Mouse (Mus musculus): Measurements from ENCODE around the gene Ntmt1.

Gene Ntmt1

DNA sequence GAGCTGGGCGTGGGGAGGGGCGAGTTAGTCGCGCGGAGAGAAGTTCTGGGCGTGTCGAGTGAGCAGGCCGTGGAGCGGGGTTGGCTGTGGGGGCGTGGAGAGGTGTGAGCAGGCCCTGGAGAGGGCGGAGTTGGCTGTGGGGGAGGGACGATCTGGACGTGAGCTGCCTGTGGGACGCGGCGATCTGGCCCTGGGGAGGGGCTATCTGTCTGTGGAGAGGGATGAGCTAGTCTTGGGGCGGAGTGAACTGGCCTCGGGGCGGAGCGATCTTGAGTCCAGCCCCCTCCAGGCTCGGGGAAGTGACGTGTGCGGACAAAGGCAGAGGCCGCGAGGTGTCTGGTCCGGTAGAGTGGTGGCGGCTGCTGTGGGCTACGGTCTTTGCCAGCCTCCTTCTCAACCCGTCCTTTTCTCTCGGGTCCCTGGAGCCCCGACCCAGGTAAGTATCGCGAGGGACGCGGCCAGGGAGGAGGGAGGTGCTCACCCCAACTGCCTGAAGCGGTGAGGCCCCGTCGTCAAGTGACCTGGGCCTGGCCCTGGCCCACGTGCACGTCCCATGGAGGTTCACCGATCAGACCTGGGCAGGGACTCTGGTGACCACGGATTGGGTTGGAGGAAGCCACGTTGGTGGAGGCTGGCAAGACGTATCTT is at the start of gene Ntmt1:
Gene Ntmt1, plus strand, starts transcription at position 179 of the 648 bp plus-strand sequence.
- peak; percentile 99 for DNase-seq (ENCODE audit: low read depth, low spot score)

- peak; percentile 72 for DNase-seq (ENCODE audit: low read depth, low spot score)
Measured at GRCm38 (mm10) chr2:30758341-30759087, 49.1 kb upstream of the Ntmt1 start.

DNA sequence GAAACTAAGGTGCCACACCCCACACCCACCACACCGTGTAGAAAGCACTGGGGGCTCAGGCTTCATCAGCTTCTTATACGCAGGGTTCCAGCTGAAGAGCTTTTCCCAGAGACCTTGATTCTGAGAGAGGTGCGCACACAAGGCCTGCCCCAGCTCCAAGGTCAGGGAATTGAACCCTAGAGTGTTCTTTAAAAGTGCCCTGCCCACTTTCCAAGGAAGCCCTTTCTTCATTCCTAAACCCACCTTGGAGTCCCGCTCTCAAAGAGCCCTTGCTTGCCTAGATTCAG is 48.6 kb upstream of the Ntmt1 start:
- DNase-seq (ENCODE audit: low read depth, low spot score) = no peak

GRCm38 (mm10) chr2:30759442-30759841 is 48.2 kb upstream of the Ntmt1 start:
- DNase-seq (ENCODE audit: low read depth, low spot score) = no peak

DNA sequence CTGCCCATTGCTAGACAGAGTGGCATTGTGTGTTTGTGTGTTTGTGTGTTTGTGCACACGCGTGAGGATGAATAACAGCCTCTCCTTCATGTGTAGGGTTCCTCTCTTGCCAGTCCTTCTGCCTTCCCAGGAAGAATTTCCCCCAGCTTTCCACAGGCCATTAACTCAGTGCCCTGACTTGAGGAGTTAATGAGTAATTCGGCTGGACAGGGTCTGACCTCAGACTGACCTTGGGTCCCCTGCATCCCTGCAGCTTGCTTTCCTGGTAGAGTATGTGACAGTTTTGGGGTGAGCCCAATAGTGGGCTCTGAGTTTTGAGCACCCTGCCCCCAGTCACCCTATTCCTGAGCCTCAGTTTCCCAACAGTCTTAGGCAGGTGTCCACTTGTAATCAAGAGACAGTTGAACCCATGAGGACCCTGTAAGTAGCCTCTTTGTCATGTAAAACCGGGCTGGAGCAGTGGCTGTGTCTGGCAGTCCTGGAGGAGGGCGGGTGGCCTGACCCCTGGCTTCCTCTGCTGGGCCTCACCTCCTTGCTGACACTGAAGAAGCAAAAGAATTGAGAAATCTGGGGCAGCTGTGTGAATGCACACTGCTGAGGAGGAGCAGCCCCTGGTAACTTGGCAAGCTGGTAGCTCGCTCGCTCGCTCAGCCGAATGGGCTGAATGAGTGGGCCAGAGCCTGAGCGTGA is 47.6 kb upstream of the Ntmt1 start:
- no peak for DNase-seq (ENCODE audit: low read depth, low spot score)

- DNase-seq (ENCODE audit: low read depth, low spot score) = peak; percentile 79
Measured at GRCm38 (mm10) chr2:30760706-30761105, 46.9 kb upstream of the Ntmt1 start.

- no peak for DNase-seq (ENCODE audit: low read depth, low spot score)
Measured at GRCm38 (mm10) chr2:30766446-30766845, 41.2 kb upstream of the Ntmt1 start.

DNA sequence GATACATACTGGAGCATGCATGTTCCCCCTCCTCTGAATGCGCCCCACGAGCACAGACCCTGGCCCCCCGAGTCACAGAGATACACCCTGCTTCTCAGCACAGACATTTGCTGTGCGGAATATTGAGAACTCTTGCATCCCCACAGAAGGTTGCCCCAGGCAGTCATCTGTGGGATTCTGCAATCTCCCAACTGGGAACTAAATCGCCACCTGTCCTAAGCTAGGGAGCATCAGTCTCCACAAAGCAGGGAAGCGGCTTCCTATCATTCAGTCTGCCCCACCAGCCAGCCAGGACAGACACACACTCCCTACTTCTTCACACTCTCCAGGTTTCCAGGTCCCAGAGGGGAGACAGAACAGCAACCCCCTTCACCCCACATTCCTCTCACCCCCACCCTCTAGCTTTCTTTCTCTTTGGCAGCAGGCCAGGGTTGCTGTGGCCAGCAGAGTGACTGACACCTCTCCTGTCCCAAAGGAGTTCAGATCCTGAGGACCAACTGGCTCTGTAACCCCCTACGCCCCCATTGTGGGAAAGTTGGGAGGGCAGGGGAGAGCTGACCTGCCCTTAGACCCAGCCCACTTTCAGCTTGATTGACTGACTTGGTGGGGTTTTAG is 39.9 kb upstream of the Ntmt1 start:
- no peak for DNase-seq (ENCODE audit: low read depth, low spot score)

DNA sequence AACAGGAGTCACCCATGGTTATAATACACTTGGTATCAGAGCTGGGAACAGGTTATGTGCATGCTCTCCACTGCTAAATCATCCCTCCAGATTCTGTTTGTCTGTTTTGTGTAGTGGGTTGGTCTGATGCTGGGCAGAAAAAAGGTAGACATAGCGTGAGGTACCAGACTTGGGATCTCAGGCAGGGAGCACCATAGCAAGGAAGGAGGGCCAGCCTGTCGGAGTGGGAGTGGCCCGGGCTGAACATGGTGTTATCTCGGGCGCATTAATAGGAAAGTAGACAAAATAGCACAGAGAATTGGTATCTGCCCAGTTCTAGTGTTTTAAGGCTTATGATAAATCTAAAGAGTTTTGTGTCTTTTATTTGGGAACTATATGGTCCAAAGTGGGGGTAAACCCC is 39.1 kb upstream of the Ntmt1 start:
- no peak for DNase-seq (ENCODE audit: low read depth, low spot score)

DNA sequence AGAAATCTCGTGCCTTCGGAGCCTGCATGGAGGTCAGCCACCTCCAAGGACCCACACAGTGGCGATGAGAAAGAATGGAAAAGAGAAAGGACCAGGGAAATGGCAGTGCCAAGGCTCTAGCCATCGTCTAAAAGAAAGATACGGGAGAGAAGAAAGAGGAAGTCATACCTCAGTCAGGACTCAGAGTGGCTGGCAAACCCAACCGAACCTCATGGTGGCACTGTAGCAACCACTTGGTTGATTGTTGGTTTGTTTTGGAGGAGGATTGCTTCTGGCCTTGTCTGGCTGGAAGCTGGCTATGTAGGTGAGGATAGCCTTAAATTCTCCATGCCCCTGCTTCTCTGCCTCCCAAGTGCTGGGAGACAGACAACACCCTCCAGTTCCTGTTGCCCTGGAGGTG is 38.4 kb upstream of the Ntmt1 start:
- DNase-seq (ENCODE audit: low read depth, low spot score) = no peak

GRCm38 (mm10) chr2:30771368-30771805 is 36.2 kb upstream of the Ntmt1 start:
- DNase-seq (ENCODE audit: low read depth, low spot score) = no peak

GRCm38 (mm10) chr2:30771806-30772460 is 35.7 kb upstream of the Ntmt1 start:
- DNase-seq (ENCODE audit: low read depth, low spot score) = peak; percentile 71

GRCm38 (mm10) chr2:30772581-30773312 is 34.9 kb upstream of the Ntmt1 start:
- peak; percentile 79 for DNase-seq (ENCODE audit: low read depth, low spot score)

GRCm38 (mm10) chr2:30773313-30774005 is 34.2 kb upstream of the Ntmt1 start:
- DNase-seq (ENCODE audit: low read depth, low spot score) = no peak

DNA sequence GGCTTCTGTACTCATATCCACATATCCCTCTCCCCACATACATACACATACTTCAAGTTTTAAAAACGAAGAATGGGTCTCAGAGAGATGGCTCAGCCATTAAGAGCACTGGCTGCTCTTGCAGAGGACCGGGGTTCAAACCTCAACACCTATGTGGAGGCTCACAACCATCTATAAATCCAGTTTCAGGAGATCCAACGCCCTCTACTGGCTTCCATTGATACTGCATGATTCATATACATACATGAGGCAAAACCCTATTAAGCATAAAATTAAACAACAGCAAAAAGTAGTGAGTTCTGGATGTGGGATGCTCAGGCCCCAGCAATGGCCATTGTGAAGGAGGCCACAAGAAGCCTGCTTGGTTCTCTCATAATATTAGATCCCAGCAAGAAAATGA is 31.7 kb upstream of the Ntmt1 start:
- no peak for DNase-seq (ENCODE audit: low read depth, low spot score)

- no peak for DNase-seq (ENCODE audit: low read depth, low spot score)
Measured at GRCm38 (mm10) chr2:30777266-30777665, 30.4 kb upstream of the Ntmt1 start.

DNA sequence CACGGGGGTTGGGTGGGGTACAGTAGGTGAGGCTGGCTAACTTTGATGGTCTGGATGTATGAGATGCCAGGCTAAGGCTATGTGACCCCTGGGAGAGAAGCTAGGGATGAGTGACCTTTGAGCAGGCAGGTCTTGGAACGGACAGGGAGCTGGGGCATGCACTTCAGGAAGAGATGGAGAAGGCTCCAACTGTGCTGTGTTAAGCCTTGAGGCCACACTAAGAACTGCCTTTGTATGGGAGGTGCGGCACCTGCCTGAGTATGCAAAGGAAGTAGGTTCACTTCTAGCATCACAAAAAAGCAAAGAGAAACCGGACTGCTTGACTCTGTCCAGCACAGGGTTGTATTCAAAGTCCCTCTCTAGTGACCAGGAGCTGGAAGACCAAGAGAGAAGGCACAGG is 29.4 kb upstream of the Ntmt1 start:
- no peak for DNase-seq (ENCODE audit: low read depth, low spot score)

DNA sequence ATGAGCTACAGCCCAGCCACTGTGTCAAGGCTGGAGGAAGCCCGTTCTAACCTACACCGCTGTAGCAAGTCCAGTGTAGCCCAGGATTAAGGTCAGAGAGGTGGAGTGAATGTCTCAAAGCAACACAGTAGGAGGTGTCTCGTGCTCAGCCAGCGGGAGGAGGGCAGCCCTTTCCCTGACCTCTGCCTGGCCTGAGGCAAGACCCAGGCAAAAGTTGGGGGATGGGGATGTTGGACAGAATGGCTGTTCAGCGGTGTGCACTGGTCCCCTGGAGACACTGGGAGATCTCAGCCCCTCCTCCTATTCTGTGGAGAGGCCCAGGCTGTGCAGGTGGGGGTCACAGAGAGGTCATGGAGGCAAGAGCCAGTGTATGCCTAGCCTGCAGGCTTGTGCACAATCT is 28.4 kb upstream of the Ntmt1 start:
- no peak for DNase-seq (ENCODE audit: low read depth, low spot score)

DNA sequence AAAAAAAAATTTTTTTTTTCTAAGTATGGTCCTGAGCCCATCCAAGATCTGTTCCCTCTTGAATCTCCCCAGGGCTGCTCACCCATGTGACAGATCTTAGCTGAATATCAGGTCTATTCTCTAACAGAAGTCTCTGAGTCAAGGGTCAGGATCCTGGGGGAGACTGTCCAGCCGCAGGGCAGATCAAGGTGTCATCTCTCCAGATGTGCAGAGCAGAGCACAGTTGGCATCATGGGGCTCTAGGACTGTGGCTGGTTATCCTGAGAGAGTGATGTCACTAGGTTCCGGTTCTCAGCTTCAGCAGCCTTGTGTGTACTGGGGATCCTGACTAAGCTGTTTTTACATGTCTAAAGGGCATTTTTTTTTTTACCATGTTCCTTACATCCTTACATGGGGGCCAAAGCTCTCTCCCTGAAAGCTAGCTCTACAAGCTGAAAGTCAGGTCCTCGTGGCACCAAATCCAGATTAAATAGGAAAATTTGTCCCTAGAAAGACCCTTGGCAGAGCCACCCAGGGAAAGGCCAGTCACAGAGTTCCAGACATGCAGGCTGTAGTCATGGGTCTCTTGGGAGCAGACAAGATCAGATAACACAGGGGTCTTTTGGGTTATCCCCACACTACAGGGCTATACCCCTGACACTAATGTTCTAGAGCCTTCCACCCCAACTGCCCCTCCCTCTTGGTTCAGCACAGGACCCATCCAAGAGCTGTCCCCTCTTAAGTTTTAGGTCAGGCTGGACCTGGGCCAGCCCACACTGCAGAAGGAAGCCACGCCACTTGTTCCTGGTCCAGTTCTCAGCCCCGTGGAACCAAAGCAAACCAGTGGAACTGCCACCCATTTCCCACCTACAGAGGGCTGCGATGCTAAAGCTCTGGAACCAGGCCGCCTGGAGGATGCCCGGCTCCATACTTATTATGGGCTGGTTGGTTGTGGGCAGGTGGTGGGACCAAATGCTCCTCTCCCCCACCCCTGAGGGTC is 25.0 kb upstream of the Ntmt1 start:
- no peak for DNase-seq (ENCODE audit: low read depth, low spot score)
